In genomic region chr5:30341601-30342365, GRCm38 (mm10) we compare ENCODE assay signal across 29 mouse cellular contexts.
DNase-seq lines count a peak whose midpoint lies in the region; TF ChIP-seq lines count a peak whose summit lies in the region.
"Had no signal": no experiment of that assay in that cellular context is flagged by ENCODE, and none has a peak within 500 bp of the region (broad histone marks: within the 10 kb centered on the region; RNA-seq: fewer than 3 reads in every experiment).

No protein-coding gene starts in this region.

- no peak for TF ChIP-seq POLR2A in thymus, adult 2 months (IDR thresholded peaks at IDR 0.05; ENCODE audit: control insufficient read depth, extremely low read depth, insufficient read depth, low read length, poor library complexity)

- no peaks in the 10 kb centered on the region for H3K27me3 ChIP-seq in thymus, adult 2 months (ENCODE audit: control insufficient read depth, insufficient read depth, low read length)
- H3K27me3 ChIP-seq: CH12.LX; embryonic facial prominence, embryonic 15.5 days had no signal

- DNase-seq in cerebellum, postnatal 25 days: peak; percentile 19 to 34
- no peak for DNase-seq in cerebellum, adult 8-10 months
- peak; percentile 43 for DNase-seq in thymus, adult 2 months
- DNase-seq in thymus, adult 18-20 months: no peak
- DNase-seq in thymus, postnatal 14 days: peak; percentile 63
- DNase-seq in gastrocnemius, postnatal 10 days: no peak
- DNase-seq in urinary bladder, postnatal 14 days (ENCODE audit: low spot score): no peak
- DNase-seq: adrenal gland, postnatal 14 days; forebrain, postnatal 0 days; gastrocnemius, postnatal 36 days; heart, adult 2 months; heart, postnatal 4 days; kidney, adult 8-10 months; kidney, postnatal 4 days; layer of hippocampus, postnatal 36 days; liver; lung, adult 2 months; lung, postnatal 10 days; spleen, adult 18-20 months had no signal

- no peak for TF ChIP-seq CTCF in thymus, adult 2 months (IDR thresholded peaks at IDR 0.05; ENCODE audit: borderline replicate concordance, control insufficient read depth, extremely low read depth, insufficient read depth, low read length, poor library complexity)

- WGBS in thymus, adult 2 months: 78% methylated on average over 11 of the region's 11 CpGs

- H3K27ac ChIP-seq in thymus, adult 2 months (ENCODE audit: control insufficient read depth, insufficient read depth, low read length): 0 out of 2 replicates have a peak overlapping the region, but pooled peaks have one; percentile 37
- H3K27ac ChIP-seq: embryonic facial prominence, embryonic 10.5 days; embryonic facial prominence, embryonic 15.5 days; forebrain, embryonic 12.5 days; heart, adult 2 months; hindbrain, embryonic 13.5 days; kidney, postnatal 0 days; liver, embryonic 14.5 days; macrophage; neural tube, embryonic 15.5 days had no signal

- no peaks in the 10 kb centered on the region for H3K36me3 ChIP-seq in thymus, adult 2 months (ENCODE audit: control insufficient read depth, insufficient read depth, low read length)
- H3K36me3 ChIP-seq: embryonic facial prominence, embryonic 10.5 days; embryonic facial prominence, embryonic 15.5 days; forebrain, embryonic 12.5 days; heart, embryonic 12.5 days; hindbrain, embryonic 13.5 days; neural tube, embryonic 15.5 days had no signal

- H3K4me3 ChIP-seq in thymus, adult 2 months (ENCODE audit: control insufficient read depth, insufficient read depth, low read length): no peak overlapping the region
- H3K4me3 ChIP-seq: heart, adult 2 months had no signal

- H3K4me1 ChIP-seq in thymus, adult 2 months (replicated peaks; ENCODE audit: control insufficient read depth, insufficient read depth, low read length): peaks cover 32% of the 10 kb centered on the region

Comparison
In these comparisons a context has a peak if more than half of its experiments do, and no peak if none do; other contexts are left out.
1. DNase-seq: peak in cerebellum, postnatal 25 days (2 of 2), thymus, adult 2 months (single experiment) and thymus, postnatal 14 days (single experiment); none in cerebellum, adult 8-10 months (single experiment), thymus, adult 18-20 months (0 of 2), gastrocnemius, postnatal 10 days (single experiment) and urinary bladder, postnatal 14 days (single experiment).